Mouse (Mus musculus) limb, embryonic 14.5 days (tissue): ENCODE measurements around the gene Tpp1. TPM values are rescaled to one million over a fixed set of nuclear protein-coding genes. Genes with fewer than 3 reads are reported as not detected.

Source experiments
- ATAC-seq: fragments of 200-750 bp; cut with Nextera tagmentation; 2 replicates; pipeline ENCODE4 v1.8.0; 2017; ENCODE audit warnings: low read depth, moderate number of reproducible peaks, moderate TSS enrichment; ENCODE audit not compliant: low FRiP score
- DNase-seq: peaks from one replicate; pipeline ENCODE4 v3.0.0-alpha.2; 2015; ENCODE audit warnings: low spot score
- H3K27ac ChIP-seq: fragments of 300-500 bp; sonication (generic); replicated peaks from 2 replicates; pipeline ENCODE4 v1.5.1; 2014; ENCODE audit warnings: low read depth, mild to moderate bottlenecking, low read length, moderate library complexity, mixed read lengths
- H3K27me3 ChIP-seq: fragments of 300-500 bp; sonication (generic); 2 replicates; pipeline ENCODE4 v1.6.1; 2014; ENCODE audit warnings: low read length, mixed read lengths; ENCODE audit not compliant: control insufficient read depth, insufficient read depth
- H3K36me3 ChIP-seq: fragments of 300-500 bp; sonication (generic); 2 replicates; pipeline ENCODE4 v1.6.1; 2014; ENCODE audit warnings: mild to moderate bottlenecking, low read length, moderate library complexity, mixed read lengths; ENCODE audit not compliant: control insufficient read depth, insufficient read depth
- H3K4me1 ChIP-seq: fragments of 300-500 bp; sonication (generic); 2 replicates; pipeline ENCODE4 v1.6.1; 2014; ENCODE audit warnings: antibody characterized with exemption, low read length, mixed read lengths; ENCODE audit not compliant: control insufficient read depth, insufficient read depth
- H3K4me2 ChIP-seq: fragments of 300-500 bp; sonication (generic); replicated peaks from 2 replicates; pipeline ENCODE4 v1.6.1; 2014; ENCODE audit warnings: low read depth, mild to moderate bottlenecking, low read length, moderate library complexity; ENCODE audit not compliant: severe bottlenecking
- H3K4me3 ChIP-seq: fragments of 300-500 bp; sonication (generic); replicated peaks from 2 replicates; pipeline ENCODE4 v1.5.1; 2014; ENCODE audit warnings: low read length
- H3K9ac ChIP-seq: fragments of 300-500 bp; sonication (generic); 2 replicates; pipeline ENCODE4 v1.6.1; 2014; ENCODE audit warnings: mild to moderate bottlenecking, low read depth, low read length, moderate library complexity; ENCODE audit not compliant: severe bottlenecking
- H3K9me3 ChIP-seq: fragments of 300-500 bp; sonication (generic); 2 replicates; pipeline ENCODE4 v1.6.1; 2016; ENCODE audit warnings: low read length; ENCODE audit not compliant: control insufficient read depth
- POLR2A ChIP-seq: fragments of 200-500 bp; IDR thresholded peaks from 2 replicates; pipeline ENCODE4 v1.8.0; 2012; ENCODE audit warnings: inconsistent platforms, mild to moderate bottlenecking, moderate library complexity, borderline replicate concordance; ENCODE audit not compliant: insufficient read depth, insufficient read length; ENCODE audit errors: extremely low read depth
- WGBS: fragments of 180-500 bp; shearing (Covaris S2); extraction: QIAGEN DNeasy Blood & Tissue Kit; methylation state at CpG from one replicate; pipeline ENCODE4 v1.1.7; 2014; 5-methylcytosine and 5-hydroxymethylcytosine counted together
- polyA plus RNA-seq, 2 experiments: library from polyadenylated mRNA; depleted of rRNA in 1 of 2; stranded (reverse) in 1 of 2; unstranded in 1 of 2; fragments of >200 nt; fragmentation: Nextera tagmentation in 1 of 2; extraction: Ambion mirVana in 1 of 2; gene quantifications; 2 replicates each; pipeline versions ENCODE4 v1.2.1 to v1.2.3; 2012 to 2014

The Tpp1 gene
- polyA plus RNA-seq, 2 experiments = 58.5 to 64.9 TPM

GRCm38 (mm10) chr7:105778553-105779265 is 26.7 kb upstream of the Tpp1 start:
- Histone ChIP-seq H3K36me3 (peaks cover 51% of the 10 kb centered on the region), H3K9me3 (no peaks in the 10 kb centered on the region), H3K9ac (peak overlapping the region; percentile 48), H3K27ac (peak overlapping the region; percentile 94), H3K4me1 (peaks cover 25% of the 10 kb centered on the region), H3K27me3 (no peaks in the 10 kb centered on the region), H3K4me2 (peak overlapping the region; percentile 79), H3K4me3 (peak overlapping the region; percentile 41)
- DNase-seq (peak; percentile 73), ATAC-seq (peak; percentile 88)
- WGBS = 9% methylated on average over 4 of the region's 4 CpGs
- no peak for TF ChIP-seq POLR2A

GRCm38 (mm10) chr7:105777797-105778552 is 25.9 kb upstream of the Tpp1 start:
- Histone ChIP-seq H3K27me3 (no peaks in the 10 kb centered on the region), H3K36me3 (peaks cover 46% of the 10 kb centered on the region), H3K9me3 (no peaks in the 10 kb centered on the region), H3K9ac (peak overlapping the region; percentile 48), H3K4me3 (peak overlapping the region; percentile 41), H3K4me1 (peaks cover 25% of the 10 kb centered on the region), H3K27ac (peak overlapping the region; percentile 94), H3K4me2 (peak overlapping the region; percentile 79)
- no peak for TF ChIP-seq POLR2A
- peak; percentile 87 for DNase-seq
- ATAC-seq = peak; percentile 95
- 13% methylated on average over 13 of the region's 13 CpGs for WGBS

- Histone ChIP-seq H3K4me2 (peak overlapping the region; percentile 79), H3K36me3 (peaks cover 49% of the 10 kb centered on the region), H3K4me3 (peak overlapping the region; percentile 41), H3K27me3 (no peaks in the 10 kb centered on the region), H3K9me3 (no peaks in the 10 kb centered on the region), H3K9ac (peak overlapping the region; percentile 48; the same call in 1 of the 2 replicates), H3K4me1 (peaks cover 25% of the 10 kb centered on the region), H3K27ac (peak overlapping the region; percentile 94; the same call in 1 of the 2 replicates)
- no peak for DNase-seq
- no peak for ATAC-seq
- 78% methylated on average over 1 of the region's 1 CpGs for WGBS
- no peak for TF ChIP-seq POLR2A
Measured at GRCm38 (mm10) chr7:105777316-105777715, 25.3 kb upstream of the Tpp1 start.

- H3K36me3 ChIP-seq = peaks cover 49% of the 10 kb centered on the region
- DNase-seq (no peak), ATAC-seq (no peak)
- no peak overlapping the region for H3K4me2 ChIP-seq
- no peaks in the 10 kb centered on the region for H3K9me3 ChIP-seq
- TF ChIP-seq POLR2A = no peak
- H3K9ac ChIP-seq = no peak overlapping the region
- WGBS = 93% methylated on average over 2 of the region's 2 CpGs
- H3K4me1 ChIP-seq = peaks cover 25% of the 10 kb centered on the region
- H3K27me3 ChIP-seq = no peaks in the 10 kb centered on the region
- H3K4me3 ChIP-seq = no peak overlapping the region
- H3K27ac ChIP-seq = no peak overlapping the region
Measured at GRCm38 (mm10) chr7:105776026-105776425, 24.0 kb upstream of the Tpp1 start.

- H3K36me3 ChIP-seq = peaks cover 49% of the 10 kb centered on the region
- no peaks in the 10 kb centered on the region for H3K9me3 ChIP-seq
- TF ChIP-seq POLR2A = no peak
- no peak overlapping the region for H3K4me2 ChIP-seq
- no peak overlapping the region for H3K4me3 ChIP-seq
- DNase-seq = no peak
- no peaks in the 10 kb centered on the region for H3K27me3 ChIP-seq
- no peak for ATAC-seq
- peaks cover 32% of the 10 kb centered on the region for H3K4me1 ChIP-seq
- WGBS = 77% methylated on average over 8 of the region's 8 CpGs
- H3K9ac ChIP-seq = no peak overlapping the region
- H3K27ac ChIP-seq = no peak overlapping the region
Measured at GRCm38 (mm10) chr7:105774661-105775060, 22.6 kb upstream of the Tpp1 start.
